Mouse (Mus musculus) heart, embryonic 13.5 days (tissue): Measurements from ENCODE around the gene Mindy3. TPM values are rescaled to one million over a fixed set of nuclear protein-coding genes. Genes with fewer than 3 reads are reported as not detected.

Experiments
- ATAC-seq: fragments of 200-750 bp; cut with Nextera tagmentation; 2 replicates; pipeline ENCODE4 v1.8.0; 2017; ENCODE audit warnings: moderate TSS enrichment; ENCODE audit not compliant: insufficient number of reproducible peaks, low FRiP score, low TSS enrichment; ENCODE audit errors: extremely low read depth
- H3K27ac ChIP-seq: fragments of 300-500 bp; sonication (generic); replicated peaks from 2 replicates; pipeline ENCODE4 v1.5.1; 2015; ENCODE audit warnings: moderate library complexity, mild to moderate bottlenecking, inconsistent platforms
- H3K27me3 ChIP-seq: fragments of 300-500 bp; sonication (generic); replicated peaks from 2 replicates; pipeline ENCODE4 v1.6.1; 2015; ENCODE audit warnings: mild to moderate bottlenecking, inconsistent platforms
- H3K36me3 ChIP-seq: fragments of 300-500 bp; sonication (generic); 2 replicates; pipeline ENCODE4 v1.6.1; 2015; ENCODE audit warnings: mild to moderate bottlenecking, inconsistent platforms
- H3K4me1 ChIP-seq: fragments of 300-500 bp; sonication (generic); 2 replicates; pipeline ENCODE4 v1.6.1; 2015; ENCODE audit warnings: inconsistent platforms
- H3K4me2 ChIP-seq: fragments of 300-500 bp; sonication (generic); 2 replicates; pipeline ENCODE4 v1.6.1; 2015; ENCODE audit warnings: inconsistent platforms, mild to moderate bottlenecking, moderate library complexity
- H3K4me3 ChIP-seq: fragments of 300-500 bp; sonication (generic); 2 replicates; pipeline ENCODE4 v1.5.1; 2015; ENCODE audit warnings: moderate library complexity, mild to moderate bottlenecking, inconsistent platforms
- H3K9ac ChIP-seq: fragments of 300-500 bp; sonication (generic); 2 replicates; pipeline ENCODE4 v1.6.1; 2015; ENCODE audit warnings: inconsistent platforms, mild to moderate bottlenecking, moderate library complexity
- H3K9me3 ChIP-seq: fragments of 300-500 bp; sonication (generic); 2 replicates; pipeline ENCODE4 v1.6.1; 2016; ENCODE audit warnings: inconsistent platforms
- WGBS: fragments of 180-500 bp; shearing (Covaris S2); methylation state at CpG from one replicate; pipeline ENCODE4 v1.1.7; 2015; ENCODE audit warnings: mixed read lengths; 5-methylcytosine and 5-hydroxymethylcytosine counted together
- polyA plus RNA-seq: library from polyadenylated mRNA; unstranded; fragments of >200 nt; fragmentation: Nextera tagmentation; extraction: Ambion mirVana; gene quantifications from 2 replicates; pipeline ENCODE4 v1.2.1, GENCODE M21; 2015

Mindy3 gene
- polyA plus RNA-seq, 1 experiment from 2014 or later: 28.1 TPM

DNA sequence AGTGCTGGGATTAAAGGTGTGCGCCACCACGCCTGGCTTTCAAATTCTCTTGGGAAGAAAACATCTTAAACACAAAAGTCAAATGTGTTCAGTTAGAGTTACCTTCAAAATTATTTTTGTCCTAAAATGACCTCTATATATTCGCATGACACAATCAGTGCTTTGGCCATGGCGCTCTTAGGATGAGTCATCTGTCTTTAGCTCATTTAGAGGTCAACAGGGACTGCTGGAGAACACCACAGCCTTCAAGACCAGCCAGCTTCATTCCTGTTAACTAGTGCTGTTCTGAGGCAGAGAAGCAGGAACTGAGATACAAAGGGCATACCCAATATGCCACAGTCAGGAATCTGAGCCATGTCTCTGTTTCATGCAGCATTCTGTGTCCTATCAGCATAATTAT, 47.9 kb downstream of the Mindy3 start:
- no peak overlapping the region for H3K4me3 ChIP-seq
- WGBS: 85% methylated on average over 4 of the region's 4 CpGs
- no peaks in the 10 kb centered on the region for H3K9me3 ChIP-seq
- ATAC-seq: no peak
- H3K4me1 ChIP-seq: peaks cover 18% of the 10 kb centered on the region
- no peak overlapping the region for H3K4me2 ChIP-seq
- H3K9ac ChIP-seq: no peak overlapping the region
- H3K27ac ChIP-seq: 0 out of 2 replicates have a peak overlapping the region, but pooled peaks have one; percentile 29
- 0 out of 2 replicates have a peak, but pooled peaks cover 4% of the 10 kb centered on the region for H3K36me3 ChIP-seq
- no peaks in the 10 kb centered on the region for H3K27me3 ChIP-seq

DNA sequence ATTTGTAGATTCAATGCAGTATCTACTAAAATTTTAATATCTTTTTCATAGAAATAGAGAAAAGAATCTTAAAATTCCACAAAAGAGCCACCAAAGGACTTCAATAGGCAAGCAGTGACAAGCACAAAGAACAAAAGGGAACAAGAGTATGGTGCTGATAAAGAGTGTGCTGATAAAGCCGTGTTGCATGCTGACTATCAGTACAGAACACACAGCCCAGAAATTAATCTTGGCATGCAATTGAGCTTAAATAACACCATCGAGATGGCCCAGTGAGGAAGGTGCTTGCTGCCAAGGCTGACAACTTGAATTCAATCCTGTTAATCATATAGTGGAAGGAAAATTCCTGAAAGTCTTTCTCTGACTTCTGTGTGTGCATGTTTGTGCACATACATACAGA, 50.8 kb downstream of the Mindy3 start:
- peaks cover 18% of the 10 kb centered on the region for H3K4me1 ChIP-seq
- ATAC-seq: no peak; the same call in 1 of the 2 replicates
- peaks cover 16% of the 10 kb centered on the region for H3K36me3 ChIP-seq
- H3K9ac ChIP-seq: no peak overlapping the region
- 0 out of 2 replicates have a peak overlapping the region, but pooled peaks have one; percentile 36 for H3K27ac ChIP-seq
- no peak overlapping the region for H3K4me3 ChIP-seq
- WGBS: 8% methylated on average over 2 of the region's 2 CpGs
- H3K27me3 ChIP-seq: no peaks in the 10 kb centered on the region
- H3K9me3 ChIP-seq: no peaks in the 10 kb centered on the region
- H3K4me2 ChIP-seq: no peak overlapping the region

DNA sequence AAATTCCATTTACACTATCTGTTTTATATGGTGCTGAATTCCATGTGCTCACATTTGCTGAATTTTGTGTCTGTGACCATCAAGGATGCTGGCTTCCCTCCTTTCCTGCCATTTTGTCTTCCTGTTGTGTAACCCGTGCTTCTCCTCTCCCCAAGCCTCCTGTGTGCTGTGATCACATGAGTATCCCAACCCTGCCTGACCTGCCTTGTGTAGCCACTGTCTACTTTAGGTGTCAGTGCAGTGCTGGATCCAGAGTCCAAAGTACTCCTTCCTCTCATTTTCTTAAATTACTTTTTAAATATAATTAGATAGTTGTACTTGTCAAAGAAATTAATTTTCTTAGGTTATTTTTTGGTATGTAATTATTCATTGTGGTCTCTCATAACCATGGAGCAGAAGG, 51.3 kb downstream of the Mindy3 start:
- H3K9ac ChIP-seq: no peak overlapping the region
- no peak overlapping the region for H3K4me3 ChIP-seq
- WGBS: 39% methylated on average over 1 of the region's 1 CpGs
- H3K4me1 ChIP-seq: peaks cover 18% of the 10 kb centered on the region
- no peaks in the 10 kb centered on the region for H3K27me3 ChIP-seq
- no peaks in the 10 kb centered on the region for H3K9me3 ChIP-seq
- H3K27ac ChIP-seq: no peak overlapping the region
- H3K4me2 ChIP-seq: no peak overlapping the region
- H3K36me3 ChIP-seq: peaks cover 19% of the 10 kb centered on the region
- no peak for ATAC-seq

DNA sequence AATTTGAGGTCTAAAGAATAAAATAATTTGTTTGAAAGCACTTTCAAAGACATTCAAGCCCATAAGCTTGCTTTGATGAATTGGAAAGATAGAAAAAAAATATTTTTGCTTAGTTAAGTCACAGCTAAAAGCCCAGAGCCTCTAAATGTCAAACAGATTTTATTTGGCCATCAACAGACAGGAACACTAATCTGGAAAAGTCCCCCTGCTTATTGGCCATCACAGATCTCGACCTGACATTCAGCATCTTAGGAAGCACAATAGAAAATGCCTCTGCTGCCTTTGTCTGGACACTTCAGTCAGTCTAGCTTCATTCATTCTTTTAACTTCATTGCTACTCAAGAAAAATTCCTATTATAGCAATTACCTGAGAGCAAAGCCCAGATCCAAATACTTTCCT, 58.0 kb downstream of the Mindy3 start:
- Histone ChIP-seq H3K27me3 (no peaks in the 10 kb centered on the region), H3K4me3 (no peak overlapping the region), H3K4me2 (no peak overlapping the region), H3K9me3 (0 out of 2 replicates have a peak, but pooled peaks cover 3% of the 10 kb centered on the region), H3K9ac (no peak overlapping the region), H3K4me1 (no peaks in the 10 kb centered on the region), H3K36me3 (peaks cover 53% of the 10 kb centered on the region), H3K27ac (no peak overlapping the region)
- no peak for ATAC-seq
- 71% methylated on average over 1 of the region's 1 CpGs for WGBS

DNA sequence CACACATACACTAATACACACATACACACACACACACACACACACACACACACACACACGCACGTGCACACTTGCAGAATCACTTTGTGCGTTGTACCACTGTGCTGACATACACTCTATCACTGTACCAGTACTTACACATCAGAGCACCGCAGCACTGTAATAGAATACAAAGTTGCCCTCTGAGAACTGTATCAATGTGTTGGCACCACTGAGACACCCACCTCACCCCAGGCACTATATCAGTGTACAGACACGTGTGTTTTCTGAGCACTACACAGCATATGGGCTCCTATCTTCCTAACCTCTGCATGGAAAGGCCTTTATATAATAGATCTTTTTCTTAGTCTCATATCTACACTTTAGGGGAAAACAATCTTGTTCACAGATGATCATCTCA, 64.4 kb downstream of the Mindy3 start:
- H3K4me3 ChIP-seq: no peak overlapping the region
- peaks cover 8% of the 10 kb centered on the region for H3K4me1 ChIP-seq
- H3K4me2 ChIP-seq: no peak overlapping the region
- H3K9ac ChIP-seq: no peak overlapping the region
- 0 out of 2 replicates have a peak, but pooled peaks cover 3% of the 10 kb centered on the region for H3K9me3 ChIP-seq
- 83% methylated on average over 5 of the region's 5 CpGs for WGBS
- H3K27me3 ChIP-seq: no peaks in the 10 kb centered on the region
- peaks cover 54% of the 10 kb centered on the region for H3K36me3 ChIP-seq
- ATAC-seq: no peak
- H3K27ac ChIP-seq: no peak overlapping the region

DNA sequence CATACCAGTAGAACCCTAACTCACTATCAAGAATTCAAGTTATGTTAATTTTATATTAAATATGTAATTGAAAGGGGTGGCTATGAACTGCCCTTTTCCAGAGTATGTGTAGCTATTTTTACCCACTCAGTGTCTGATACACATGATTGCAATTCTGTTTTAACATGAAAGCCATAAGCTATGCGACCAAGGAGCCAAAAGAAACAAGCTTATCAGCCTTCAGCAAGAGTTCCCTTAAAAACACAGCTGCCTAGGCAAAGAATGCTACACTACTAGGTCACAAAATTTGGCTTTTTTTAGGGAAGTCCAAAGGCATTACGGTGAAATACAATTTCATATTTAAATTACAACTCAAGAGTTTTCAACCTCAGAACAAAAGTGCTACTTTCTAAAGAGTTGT, 70.4 kb downstream of the Mindy3 start:
- WGBS: 45% methylated on average over 2 of the region's 2 CpGs

DNA sequence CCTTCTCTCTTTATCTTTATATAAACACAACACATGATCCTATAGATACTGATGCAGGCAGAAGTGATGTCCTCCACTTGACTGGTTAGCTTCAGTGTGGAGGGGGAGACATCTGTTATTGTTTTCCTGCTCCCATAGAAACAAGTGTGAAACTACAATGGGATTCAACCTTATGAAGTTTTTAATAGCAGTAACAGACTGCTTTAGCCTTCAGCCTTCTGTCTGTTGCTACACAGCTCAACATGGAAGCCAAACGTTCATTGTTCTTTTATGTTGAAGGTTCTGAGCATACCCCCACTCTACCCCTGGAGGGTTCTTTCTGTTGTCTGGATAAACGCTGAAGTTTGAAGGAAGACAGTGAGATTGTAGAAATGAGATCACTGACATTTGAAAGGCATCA, 87.3 kb downstream of the Mindy3 start:
- H3K9me3 ChIP-seq: no peaks in the 10 kb centered on the region
- H3K27ac ChIP-seq: no peak overlapping the region
- no peaks in the 10 kb centered on the region for H3K27me3 ChIP-seq
- WGBS: 63% methylated on average over 2 of the region's 2 CpGs
- H3K4me2 ChIP-seq: no peak overlapping the region
- no peak overlapping the region for H3K9ac ChIP-seq
- no peak for ATAC-seq
- no peak overlapping the region for H3K4me3 ChIP-seq
- H3K4me1 ChIP-seq: peaks cover 23% of the 10 kb centered on the region
- no peaks in the 10 kb centered on the region for H3K36me3 ChIP-seq

More for the DNA sequence above, 70.4 kb downstream of the Mindy3 start:
- no peaks in the 10 kb centered on the region for H3K27me3 ChIP-seq
- H3K36me3 ChIP-seq: peaks cover 19% of the 10 kb centered on the region
- no peak overlapping the region for H3K4me2 ChIP-seq
- H3K27ac ChIP-seq: peak overlapping the region; percentile 85
- no peak overlapping the region for H3K4me3 ChIP-seq
- H3K9ac ChIP-seq: no peak overlapping the region
- ATAC-seq: no peak
- H3K9me3 ChIP-seq: no peaks in the 10 kb centered on the region
- H3K4me1 ChIP-seq: peaks cover 24% of the 10 kb centered on the region

DNA sequence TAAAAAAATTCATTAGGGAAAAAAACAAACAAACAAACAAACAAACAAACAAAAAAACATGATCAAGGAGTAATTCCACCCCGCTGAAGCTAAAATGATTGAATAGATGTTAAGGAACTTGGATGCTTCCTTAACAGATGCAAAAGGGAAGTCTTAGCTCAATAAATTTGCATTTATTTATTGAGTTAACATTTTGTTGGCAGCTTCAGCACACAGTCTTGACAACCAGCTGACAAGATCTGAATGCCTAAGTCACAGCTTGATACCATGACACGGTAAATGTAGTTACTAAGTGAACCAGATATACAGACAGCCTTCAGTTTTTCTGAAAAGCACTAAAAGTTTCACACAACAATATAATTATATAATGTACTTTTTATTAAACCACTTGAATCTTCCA, 89.7 kb downstream of the Mindy3 start:
- no peaks in the 10 kb centered on the region for H3K36me3 ChIP-seq
- no peak overlapping the region for H3K4me2 ChIP-seq
- no peak overlapping the region for H3K9ac ChIP-seq
- no peak for ATAC-seq
- WGBS: 59% methylated on average over 2 of the region's 2 CpGs
- H3K9me3 ChIP-seq: no peaks in the 10 kb centered on the region
- H3K27me3 ChIP-seq: no peaks in the 10 kb centered on the region
- H3K27ac ChIP-seq: no peak overlapping the region
- H3K4me3 ChIP-seq: no peak overlapping the region
- H3K4me1 ChIP-seq: peaks cover 32% of the 10 kb centered on the region

DNA sequence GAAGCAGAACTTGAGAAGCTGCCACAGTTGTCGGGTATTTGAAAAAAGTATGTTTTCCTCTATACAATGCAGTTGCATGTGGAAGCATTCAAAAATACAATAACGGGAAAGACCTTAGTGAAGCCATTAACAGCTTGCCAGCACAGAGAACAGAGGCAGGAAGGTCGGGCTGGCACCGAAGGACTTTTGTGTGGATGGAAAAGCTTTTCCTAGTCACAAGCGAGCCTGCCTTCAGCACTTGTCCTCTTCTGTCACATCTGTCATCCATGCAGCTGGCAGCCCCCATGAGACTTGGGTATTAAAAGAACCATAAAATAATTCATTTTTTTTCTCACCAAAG, 90.2 kb downstream of the Mindy3 start:
- WGBS: 38% methylated on average over 5 of the region's 5 CpGs
- no peak for ATAC-seq
- peak overlapping the region; percentile 70 for H3K4me2 ChIP-seq

DNA sequence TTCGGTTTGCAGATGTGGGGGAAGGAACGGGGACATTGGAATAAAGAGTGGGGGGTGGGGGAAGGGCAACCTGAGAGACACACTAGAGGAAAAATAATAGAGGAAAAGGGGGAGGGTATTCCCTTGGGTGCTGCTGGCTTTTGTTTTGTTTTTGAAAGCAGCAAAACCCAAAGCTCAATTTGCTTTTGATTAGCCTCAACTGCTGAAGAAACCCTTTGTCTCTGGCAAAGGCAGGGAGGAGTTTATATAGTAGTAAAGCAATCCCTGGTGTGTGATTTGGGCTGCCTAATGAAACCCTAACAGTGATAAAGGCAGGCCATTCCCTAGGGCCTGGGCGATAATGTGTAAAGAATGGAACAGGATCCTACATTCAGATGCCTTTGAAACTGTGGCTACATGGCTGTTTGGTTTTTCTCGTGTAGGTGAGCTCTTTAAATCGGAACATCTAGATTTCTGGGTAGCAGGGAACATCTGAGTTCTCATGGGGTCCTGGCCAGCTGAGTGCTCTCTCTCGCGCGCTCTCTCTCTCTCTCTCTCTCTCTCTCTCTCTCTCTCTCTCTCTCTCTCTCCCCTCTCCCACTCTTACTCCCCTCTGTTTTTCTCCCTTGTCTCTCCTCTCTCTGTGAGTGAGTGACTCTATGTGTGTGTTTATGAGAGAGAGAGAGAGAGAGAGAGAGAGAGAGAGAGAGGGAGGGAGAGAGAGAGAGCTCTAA, 90.8 kb downstream of the Mindy3 start:
- Histone ChIP-seq H3K4me3 (no peak overlapping the region), H3K36me3 (no peaks in the 10 kb centered on the region), H3K27ac (peak overlapping the region; percentile 53), H3K27me3 (no peaks in the 10 kb centered on the region), H3K9ac (0 out of 2 replicates have a peak overlapping the region, but pooled peaks have one; percentile 14), H3K4me1 (peaks cover 32% of the 10 kb centered on the region), H3K9me3 (no peaks in the 10 kb centered on the region), H3K4me2 (peak overlapping the region; percentile 70)
- ATAC-seq: no peak
- WGBS: 38% methylated on average over 8 of the region's 8 CpGs

More for the DNA sequence above, 90.2 kb downstream of the Mindy3 start:
- Histone ChIP-seq H3K4me3 (no peak overlapping the region), H3K27me3 (no peaks in the 10 kb centered on the region), H3K4me1 (peaks cover 32% of the 10 kb centered on the region), H3K9me3 (no peaks in the 10 kb centered on the region), H3K27ac (peak overlapping the region; percentile 53), H3K9ac (0 out of 2 replicates have a peak overlapping the region, but pooled peaks have one; percentile 14), H3K36me3 (no peaks in the 10 kb centered on the region)

DNA sequence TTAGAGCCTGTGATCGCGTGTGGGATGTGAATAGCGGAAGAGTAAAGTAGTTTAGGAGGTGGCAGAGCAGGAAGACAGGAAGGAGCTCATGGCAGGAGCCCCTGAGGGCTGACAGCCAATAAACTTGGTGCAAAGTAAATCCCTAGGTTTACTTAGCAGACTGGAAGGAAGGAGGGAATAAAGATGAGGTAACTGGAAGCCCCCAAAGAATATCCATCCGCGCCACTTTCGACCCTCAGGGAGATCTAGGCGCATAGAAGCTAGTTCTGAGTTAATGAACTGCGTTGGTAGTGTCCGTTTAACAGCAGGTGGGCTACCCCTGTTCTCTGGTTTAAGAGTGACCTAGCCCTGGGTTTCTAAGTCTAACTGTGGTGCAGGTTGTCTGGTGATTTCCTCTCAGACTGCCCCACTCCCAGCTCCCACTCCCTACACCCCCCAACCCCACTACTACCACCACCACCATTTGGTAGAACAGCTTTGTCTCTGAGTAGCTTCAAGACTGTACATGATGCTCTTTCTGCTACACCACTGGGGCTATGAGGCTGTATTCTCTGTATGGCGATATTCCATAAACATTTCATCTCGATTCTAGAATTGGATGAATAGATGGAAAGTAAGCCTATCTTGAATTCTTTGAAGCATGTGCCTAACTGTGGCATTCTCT, 91.4 kb downstream of the Mindy3 start:
- Histone ChIP-seq H3K4me2 (peak overlapping the region; percentile 70), H3K4me1 (peaks cover 32% of the 10 kb centered on the region), H3K36me3 (no peaks in the 10 kb centered on the region), H3K4me3 (peak overlapping the region; percentile 51), H3K27ac (peak overlapping the region; percentile 36; the same call in 1 of the 2 replicates), H3K27me3 (no peaks in the 10 kb centered on the region), H3K9ac (peak overlapping the region; percentile 61), H3K9me3 (no peaks in the 10 kb centered on the region)
- no peak for ATAC-seq
- WGBS: 37% methylated on average over 11 of the region's 11 CpGs
